Mouse (Mus musculus) liver, embryonic 14.5 days (tissue): ENCODE results near the gene Galnt15. TPM values are rescaled to one million over a fixed set of nuclear protein-coding genes. Genes with fewer than 3 reads are reported as not detected.

Source experiments
- ATAC-seq: fragments of 200-750 bp; cut with Nextera tagmentation; 2 replicates; pipeline ENCODE4 v1.8.0; 2017; ENCODE audit warnings: moderate number of reproducible peaks, mild to moderate bottlenecking, moderate library complexity; ENCODE audit not compliant: insufficient read depth
- DNase-seq, 3 experiments: peaks; one replicate each; pipeline ENCODE4 v3.0.0-alpha.2; 2012 to 2013; ENCODE audit warnings: low read depth in 3 of 3, low spot score in 3 of 3
- H3K27ac ChIP-seq: fragments of 300-500 bp; sonication (generic); 2 replicates; pipeline ENCODE4 v1.5.1; 2014; ENCODE audit warnings: moderate library complexity, mild to moderate bottlenecking, control low read depth, inconsistent platforms
- H3K27me3 ChIP-seq: fragments of 300-500 bp; sonication (generic); 2 replicates; pipeline ENCODE4 v1.6.1; 2014; ENCODE audit warnings: mild to moderate bottlenecking, low read length, moderate library complexity; ENCODE audit not compliant: control insufficient read depth, insufficient read depth
- H3K36me3 ChIP-seq: fragments of 300-500 bp; sonication (generic); replicated peaks from 2 replicates; pipeline ENCODE4 v1.6.1; 2014; ENCODE audit warnings: low read depth; ENCODE audit not compliant: control insufficient read depth, insufficient read depth
- H3K4me1 ChIP-seq, 2 experiments: fragments of 200-500 bp in 1 of 2; fragments of 300-500 bp in 1 of 2; sonication (generic) in 1 of 2; replicated peaks; 2 replicates each; pipeline ENCODE4 v1.6.1; 2012 to 2014; ENCODE audit warnings: antibody characterized with exemption in 1 of 2, inconsistent platforms in 1 of 2, low read length in 1 of 2; ENCODE audit not compliant: control insufficient read depth in 2 of 2, insufficient read depth in 2 of 2
- H3K4me2 ChIP-seq: fragments of 300-500 bp; sonication (generic); 2 replicates; pipeline ENCODE4 v1.6.1; 2014; ENCODE audit warnings: low read depth, mild to moderate bottlenecking, control low read depth, moderate library complexity
- H3K4me3 ChIP-seq, 2 experiments: fragments of 200-500 bp in 1 of 2; fragments of 300-500 bp in 1 of 2; sonication (generic) in 1 of 2; 2 replicates each; pipeline ENCODE4 v1.5.1; 2012 to 2014; ENCODE audit warnings: low read depth in 2 of 2, low read length in 2 of 2, mild to moderate bottlenecking in 2 of 2, control low read depth in 1 of 2, inconsistent platforms in 1 of 2, moderate library complexity in 1 of 2; ENCODE audit not compliant: insufficient read depth in 1 of 2
- H3K9ac ChIP-seq: fragments of 300-500 bp; sonication (generic); replicated peaks from 2 replicates; pipeline ENCODE4 v1.6.1; 2014; ENCODE audit warnings: mild to moderate bottlenecking, control low read depth, moderate library complexity
- H3K9me3 ChIP-seq: fragments of 300-500 bp; sonication (generic); 2 replicates; pipeline ENCODE4 v1.6.1; 2016; ENCODE audit warnings: low read length, mixed read lengths; ENCODE audit not compliant: control insufficient read depth
- CTCF ChIP-seq: IDR thresholded peaks from 2 replicates; pipeline ENCODE4 v1.5.1; 2016; ENCODE audit warnings: antibody characterized with exemption, low read depth, control low read depth
- EP300 ChIP-seq: IDR thresholded peaks from 2 replicates; pipeline ENCODE4 v1.6.1; 2016; ENCODE audit warnings: antibody characterized with exemption, low read depth
- WGBS: fragments of 180-500 bp; shearing (Covaris S2); extraction: QIAGEN DNeasy Blood & Tissue Kit; methylation state at CpG from one replicate; pipeline ENCODE4 v1.1.7; 2014; ENCODE audit not compliant: insufficient replicate concordance; 5-methylcytosine and 5-hydroxymethylcytosine counted together
- polyA plus RNA-seq, 2 experiments: library from polyadenylated mRNA; depleted of rRNA in 1 of 2; stranded (reverse) in 1 of 2; unstranded in 1 of 2; fragments of >200 nt; fragmentation: Nextera tagmentation in 1 of 2; extraction: Ambion mirVana in 1 of 2; gene quantifications; 2 replicates each; pipeline versions ENCODE4 v1.2.1 to v1.2.3; 2012 to 2014

The Galnt15 gene
- polyA plus RNA-seq, 2 experiments = not detected

- no peak for ATAC-seq
Measured at GRCm38 (mm10) chr14:32050171-32050570, 21.4 kb downstream of the Galnt15 start.

GRCm38 (mm10) chr14:32053895-32054294, 25.1 kb downstream of the Galnt15 start:
- TF ChIP-seq EP300 (no peak), CTCF (no peak)
- Histone ChIP-seq H3K36me3 (no peaks in the 10 kb centered on the region), H3K9me3 (no peaks in the 10 kb centered on the region), H3K4me3 (no peak overlapping the region), H3K4me2 (no peak overlapping the region), H3K27me3 (no peaks in the 10 kb centered on the region), H3K27ac (no peak overlapping the region), H3K4me1 (peaks cover 0 to 6% of the 10 kb centered on the region in 2 experiments; a peak in 2 of 4 replicates), H3K9ac (no peak overlapping the region)
- 26% methylated on average over 5 of the region's 5 CpGs for WGBS
- 0 out of 2 replicates have a peak, but pooled peaks have one; percentile 35 for ATAC-seq
- DNase-seq = no peak

More at GRCm38 (mm10) chr14:32050171-32050570, 21.4 kb downstream of the Galnt15 start:
- no peak overlapping the region for H3K4me2 ChIP-seq
- H3K4me3 ChIP-seq = no peak overlapping the region
- no peak overlapping the region for H3K27ac ChIP-seq
- no peaks in the 10 kb centered on the region for H3K9me3 ChIP-seq
- no peaks in the 10 kb centered on the region for H3K36me3 ChIP-seq
- H3K9ac ChIP-seq = no peak overlapping the region
- no peak for DNase-seq
- H3K4me1 ChIP-seq = peaks cover 0 to 3% of the 10 kb centered on the region in 2 experiments; a peak in 2 of 4 replicates
- WGBS = 40% methylated on average over 6 of the region's 6 CpGs
- TF ChIP-seq CTCF = no peak
- TF ChIP-seq EP300 = no peak
- no peaks in the 10 kb centered on the region for H3K27me3 ChIP-seq

GRCm38 (mm10) chr14:32054788-32055187, 26.0 kb downstream of the Galnt15 start:
- peaks cover 0 to 6% of the 10 kb centered on the region in 2 experiments; a peak in 2 of 4 replicates for H3K4me1 ChIP-seq
- H3K4me3 ChIP-seq = no peak overlapping the region
- no peak overlapping the region for H3K4me2 ChIP-seq
- TF ChIP-seq EP300 (no peak), CTCF (no peak)
- no peak overlapping the region for H3K9ac ChIP-seq
- H3K36me3 ChIP-seq = no peaks in the 10 kb centered on the region
- ATAC-seq (no peak), DNase-seq (no peak)
- no peaks in the 10 kb centered on the region for H3K9me3 ChIP-seq
- no peaks in the 10 kb centered on the region for H3K27me3 ChIP-seq
- 52% methylated on average over 10 of the region's 10 CpGs for WGBS
- no peak overlapping the region for H3K27ac ChIP-seq

GRCm38 (mm10) chr14:32055781-32056180, 27.0 kb downstream of the Galnt15 start:
- TF ChIP-seq CTCF = no peak
- no peak for TF ChIP-seq EP300
- Histone ChIP-seq H3K36me3 (no peaks in the 10 kb centered on the region), H3K4me3 (no peak overlapping the region), H3K9me3 (no peaks in the 10 kb centered on the region), H3K27me3 (no peaks in the 10 kb centered on the region), H3K4me1 (peaks cover 0 to 6% of the 10 kb centered on the region in 2 experiments; a peak in 2 of 4 replicates), H3K27ac (no peak overlapping the region), H3K9ac (no peak overlapping the region), H3K4me2 (no peak overlapping the region)
- 54% methylated on average over 8 of the region's 8 CpGs for whole genome bisulfite sequencing
- no peak for ATAC-seq
- no peak for DNase-seq

- TF ChIP-seq EP300 (no peak), CTCF (peak; percentile 66)
Measured at GRCm38 (mm10) chr14:32056675-32057074, 27.9 kb downstream of the Galnt15 start.

More at GRCm38 (mm10) chr14:32056675-32057074, 27.9 kb downstream of the Galnt15 start:
- Histone ChIP-seq H3K27me3 (no peaks in the 10 kb centered on the region), H3K27ac (no peak overlapping the region), H3K4me2 (no peak overlapping the region), H3K36me3 (no peaks in the 10 kb centered on the region), H3K9ac (no peak overlapping the region), H3K4me1 (peaks cover 0 to 9% of the 10 kb centered on the region in 2 experiments; a peak in 2 of 4 replicates), H3K4me3 (no peak overlapping the region), H3K9me3 (no peaks in the 10 kb centered on the region)
- 75% methylated on average over 2 of the region's 2 CpGs for WGBS
- ATAC-seq = no peak
- no peak for DNase-seq
